Mouse (Mus musculus): ENCODE results near the gene Osbpl6.

GRCm38 (mm10) chr2:76468204-76468603 is 61.9 kb downstream of the Osbpl6 start:
- no peak for TF ChIP-seq CTCF (IDR thresholded peaks at IDR 0.05; ENCODE audit: extremely low read depth, insufficient read depth, insufficient read length, insufficient replicate concordance)
- TF ChIP-seq POLR2A (IDR thresholded peaks at IDR 0.05; ENCODE audit: low read depth, low read length), result no peak

Data from spleen, adult 2 months (tissue).